Comparison of ENCODE assay signal across 9 mouse cellular contexts in genomic region chr1:172324725-172325124, GRCm38 (mm10). TPM values are rescaled to one million over a fixed set of nuclear protein-coding genes. Genes with fewer than 3 reads are reported as not detected.
DNase-seq lines count a peak whose midpoint lies in the region; ATAC-seq and TF ChIP-seq lines count a peak whose summit lies in the region.
"Had no signal": no experiment of that assay in that cellular context is flagged by ENCODE, and none has a peak within 500 bp of the region (broad histone marks: within the 10 kb centered on the region; RNA-seq: fewer than 3 reads in every experiment).

No protein-coding gene starts in this region.

- peak; percentile 89 for DNase-seq in CD4-positive, CD25-positive, alpha-beta regulatory T cell, adult 2 months (ENCODE audit: low read depth, low spot score)
- DNase-seq in gastrocnemius, postnatal 36 days: peak; percentile 63 to 67
- DNase-seq in lung, adult 2 months: peak; percentile 70
- DNase-seq in ovary, postnatal 36 days (ENCODE audit: low spot score): peak; percentile 74
- DNase-seq in thymus, postnatal 14 days: peak; percentile 73

- WGBS in kidney, embryonic 15.5 days: 12% methylated on average over 7 of the region's 7 CpGs
- 19% methylated on average over 7 of the region's 7 CpGs for WGBS in lung, adult 2 months

- no peak overlapping the region for H3K9ac ChIP-seq in kidney, embryonic 15.5 days

- H3K27me3 ChIP-seq in kidney, embryonic 15.5 days: peaks cover 49% of the 10 kb centered on the region

- TF ChIP-seq CTCF in lung, adult 2 months (IDR thresholded peaks at IDR 0.05; ENCODE audit: insufficient read depth, low read length): peak; percentile 99

- H3K4me3 ChIP-seq in kidney, embryonic 15.5 days (replicated peaks): no peak overlapping the region
- no peak overlapping the region for H3K4me3 ChIP-seq in lung, adult 2 months (replicated peaks; ENCODE audit: extremely low read depth, low read depth, low read length)

- H3K36me3 ChIP-seq in kidney, embryonic 15.5 days: peaks cover 18% of the 10 kb centered on the region

- no peak for TF ChIP-seq POLR2A in lung, adult 2 months (IDR thresholded peaks at IDR 0.05; ENCODE audit: borderline replicate concordance, extremely low read depth, low read depth, low read length)

- H3K4me1 ChIP-seq in kidney, embryonic 15.5 days: peaks cover 18% of the 10 kb centered on the region
- H3K4me1 ChIP-seq in lung, adult 2 months (ENCODE audit: control insufficient read depth, insufficient read depth, low read length): peaks cover 6% of the 10 kb centered on the region

- H3K9me3 ChIP-seq in kidney, embryonic 15.5 days (replicated peaks): no peaks in the 10 kb centered on the region

- peak; percentile 68 for ATAC-seq in activated CD4-positive, CD25-positive, alpha-beta regulatory T cell, adult 4 months
- ATAC-seq in common myeloid progenitor, adult 5-6 weeks (replicated peaks; ENCODE audit: low read depth, poor library complexity, severe bottlenecking): peak; percentile 81
- peak; percentile 57 for ATAC-seq in kidney, embryonic 15.5 days (replicated peaks; ENCODE audit: low FRiP score)

- intact Hi-C loops in gastrocnemius, postnatal 36 days (cut with DNase I): loop anchor here (5.0 kb wide), 2 partner anchors 202 to 277 kb away; no protein-coding TSS in a partner anchor

- no peak overlapping the region for H3K4me2 ChIP-seq in kidney, embryonic 15.5 days

- no peak overlapping the region for H3K27ac ChIP-seq in kidney, embryonic 15.5 days

RNA-seq across cellular contexts. Expression of gene Kcnj9, which starts 4.4 kb away (rescaled TPM):
- polyA plus RNA-seq in activated CD4-positive, CD25-positive, alpha-beta regulatory T cell, adult 4 months (2017; shearing (Covaris generic)): under 1 TPM in 1 of 2 experiments, not detected in 1; 0.08 TPM
- total RNA-seq in common myeloid progenitor, adult 5-6 weeks (2017): not detected in 2 replicates
- not detected for total RNA-seq in gastrocnemius, postnatal 36 days (2021)
- not detected in 2 replicates for polyA plus RNA-seq in kidney, embryonic 15.5 days (2015; fragmentation: Nextera tagmentation; extraction: Ambion mirVana)
- polyA plus RNA-seq in lung, adult 2 months (2012; rRNA removed): 0.08 TPM in 1 of 2 replicates, not detected in the other
- polyA plus RNA-seq: heart, embryonic 14.5 days had no signal

RNA-seq across cellular contexts. Expression of gene Kcnj10, which starts 16.3 kb away (rescaled TPM):
- polyA plus RNA-seq in activated CD4-positive, CD25-positive, alpha-beta regulatory T cell, adult 4 months (2017; shearing (Covaris generic)): under 1 TPM in 1 of 2 experiments, not detected in 1; 0.15 TPM
- total RNA-seq in common myeloid progenitor, adult 5-6 weeks (2017): 0.27 and 0.39 TPM in 2 replicates
- not detected for total RNA-seq in gastrocnemius, postnatal 36 days (2021)
- 0.83 and 1.0 TPM in 2 replicates for polyA plus RNA-seq in kidney, embryonic 15.5 days (2015; fragmentation: Nextera tagmentation; extraction: Ambion mirVana)
- 0.12 and 0.28 TPM in 2 replicates for polyA plus RNA-seq in lung, adult 2 months (2012; rRNA removed)
- polyA plus RNA-seq: heart, embryonic 14.5 days had no signal

RNA-seq across cellular contexts. Expression of gene Atp1a2, which starts 26.9 kb away (rescaled TPM):
- polyA plus RNA-seq in activated CD4-positive, CD25-positive, alpha-beta regulatory T cell, adult 4 months (2017; shearing (Covaris generic)): under 1 TPM; 0.08 to 0.12 TPM
- not detected in 2 replicates for total RNA-seq in common myeloid progenitor, adult 5-6 weeks (2017)
- total RNA-seq in gastrocnemius, postnatal 36 days (2021): 1,000 to 10,000 TPM in 1 of 2 experiments, 100 to 1,000 TPM in 1; 930 to 1,020 TPM
- 2.2 and 2.9 TPM in 2 replicates for polyA plus RNA-seq in kidney, embryonic 15.5 days (2015; fragmentation: Nextera tagmentation; extraction: Ambion mirVana)
- polyA plus RNA-seq in lung, adult 2 months (2012; rRNA removed): 56.1 and 93.0 TPM in 2 replicates

RNA-seq across cellular contexts. Expression of gene Pigm, which starts 51.6 kb away (rescaled TPM):
- polyA plus RNA-seq in activated CD4-positive, CD25-positive, alpha-beta regulatory T cell, adult 4 months (2017; shearing (Covaris generic)): 1 to 10 TPM; 5.6 to 7.3 TPM
- 17.5 and 20.4 TPM in 2 replicates for total RNA-seq in common myeloid progenitor, adult 5-6 weeks (2017)
- total RNA-seq in gastrocnemius, postnatal 36 days (2021): 1 to 10 TPM; 3.3 to 4.0 TPM
- polyA plus RNA-seq in kidney, embryonic 15.5 days (2015; fragmentation: Nextera tagmentation; extraction: Ambion mirVana): 7.6 and 7.9 TPM in 2 replicates
- polyA plus RNA-seq in lung, adult 2 months (2012; rRNA removed): 8.2 and 9.1 TPM in 2 replicates

Comparison
In these comparisons a context has a peak if more than half of its experiments do, and no peak if none do; other contexts are left out.
1. RNA of gene Atp1a2, which starts 26.9 kb away (polyA plus RNA-seq): 56.1 to 93.0 TPM in lung, adult 2 months; 2.2 to 2.9 TPM in kidney, embryonic 15.5 days and 0.08 to 0.12 TPM in activated CD4-positive, CD25-positive, alpha-beta regulatory T cell, adult 4 months; every median in the first group is over 10 times any median in the second.
2. Peak in every context shown above with its lines, with median percentiles within 50 percentile points of each other: DNase-seq and ATAC-seq.